Mouse (Mus musculus) MEL (cell line): ENCODE measurements at regions not wholly inside any gene's neighbourhood (a gene's known extent, or its start where the extent isn't known, plus 50 kb on each side); places are given as distances from the start of the nearest gene placed in this dataset.

ENCODE experiments used
- CTCF ChIP-seq, 3 experiments: IDR thresholded peaks in 2 of 3; conservative IDR thresholded peaks in 1 of 3; 2 replicates each; pipeline ENCODE4 v1.5.1; 2011 to 2012; ENCODE audit warnings: low read length in 3 of 3, low read depth in 2 of 3, mild to moderate bottlenecking in 2 of 3, improper control_type of control experiment in 1 of 3, inconsistent platforms in 1 of 3, mixed read lengths in 1 of 3, moderate library complexity in 1 of 3; ENCODE audit not compliant: control insufficient read depth in 1 of 3, insufficient read depth in 1 of 3, poor library complexity in 1 of 3, severe bottlenecking in 1 of 3
- E2F4 ChIP-seq: IDR thresholded peaks from 2 replicates; pipeline ENCODE4 v1.6.1; 2011; ENCODE audit warnings: low read depth, low read length, improper control_type of control experiment, borderline replicate concordance
- GABPA ChIP-seq: IDR thresholded peaks from 2 replicates; pipeline ENCODE4 v1.6.1; 2012; ENCODE audit warnings: low read depth, mild to moderate bottlenecking, inconsistent platforms, low read length, improper control_type of control experiment, moderate library complexity
- GATA1 ChIP-seq: IDR thresholded peaks from 2 replicates; pipeline ENCODE4 v1.6.1; 2011; ENCODE audit warnings: low read depth, low read length, improper control_type of control experiment
- KAT2A ChIP-seq: conservative IDR thresholded peaks from 2 replicates; pipeline ENCODE4 v1.6.1; 2012; ENCODE audit warnings: low read depth, low read length, improper control_type of control experiment, inconsistent platforms
- TAL1 ChIP-seq: IDR thresholded peaks from 2 replicates; pipeline ENCODE4 v1.6.1; 2012; ENCODE audit warnings: mild to moderate bottlenecking, inconsistent platforms, low read length, moderate library complexity, mixed read lengths
- ZMIZ1 ChIP-seq: IDR thresholded peaks from 2 replicates; pipeline ENCODE4 v1.6.1; 2012; ENCODE audit warnings: low read depth, mild to moderate bottlenecking, inconsistent platforms, low read length, improper control_type of control experiment, moderate library complexity

- TF ChIP-seq CTCF (IDR thresholded peaks at IDR 0.05 in 2 of 3, conservative IDR thresholded peaks at IDR 0.05 in 1 of 3; ENCODE audit: control insufficient read depth in 1 of 3, insufficient read depth in 1 of 3, low read depth in 2 of 3, low read length in 3 of 3, poor library complexity in 1 of 3, severe bottlenecking in 1 of 3) (peak; percentile 74 to 83 (median 80)), GABPA (no peak), E2F4 (no peak), ZMIZ1 (0 out of 2 replicates have a peak, but pooled peaks have one; percentile 13), TAL1 (peak; percentile 36), GATA1 (peak; percentile 99), KAT2A (no peak; the same call in 1 of the 2 replicates)
These were observed 106.1 kb upstream of the Tmem164 start for GRCm38 (mm10) chrX:142574945-142575710.
